Mouse (Mus musculus) spleen, adult 2 months (tissue): ENCODE measurements at regions not wholly inside any gene's neighbourhood (a gene's known extent, or its start where the extent isn't known, plus 50 kb on each side); places are given as distances from the start of the nearest gene placed in this dataset.

Source experiments
- CTCF ChIP-seq: fragments of 200-500 bp; IDR thresholded peaks from 2 replicates; pipeline ENCODE4 v1.5.1; 2011; ENCODE audit warnings: mild to moderate bottlenecking, inconsistent platforms; ENCODE audit not compliant: insufficient read depth, insufficient read length, insufficient replicate concordance; ENCODE audit errors: extremely low read depth
- POLR2A ChIP-seq: fragments of 200-500 bp; IDR thresholded peaks from 2 replicates; pipeline ENCODE4 v1.6.1; 2011; ENCODE audit warnings: low read depth, low read length, inconsistent platforms

DNA sequence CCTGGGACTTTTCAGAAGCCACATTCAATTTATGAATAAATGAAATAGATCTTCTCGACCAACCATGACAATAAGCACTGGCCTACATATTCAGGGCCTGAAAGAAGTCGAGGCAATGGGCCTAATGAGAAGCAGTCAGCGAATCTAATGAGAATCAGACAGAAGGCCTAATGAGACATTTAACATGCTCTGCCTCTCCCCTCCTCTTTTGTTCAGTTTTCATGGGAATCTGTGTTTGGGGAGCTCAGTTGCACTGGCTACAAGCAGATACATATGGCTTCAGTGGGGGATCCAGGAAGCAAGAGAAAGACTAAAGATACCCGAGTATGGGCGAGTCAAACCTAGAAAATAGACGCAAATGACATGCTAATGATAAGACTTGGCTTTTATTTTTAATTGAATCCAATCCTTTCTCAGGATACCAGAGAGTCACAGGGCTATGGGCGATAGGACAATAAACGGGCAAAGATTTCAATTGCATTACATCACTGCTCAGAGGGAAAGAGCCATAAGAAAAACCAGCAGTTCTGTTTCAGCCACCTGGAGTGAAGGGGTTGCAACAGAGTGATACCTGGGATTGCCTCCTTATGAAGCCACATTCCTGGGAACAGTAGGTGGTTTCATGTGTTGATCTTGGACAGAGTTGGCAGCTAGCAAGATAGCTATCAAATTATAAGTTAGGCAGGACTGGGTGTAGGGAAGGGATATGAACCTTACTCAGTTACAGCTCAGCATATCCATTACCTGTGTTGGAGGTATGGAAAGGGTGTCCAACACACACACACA is 751.3 kb downstream of the Inhba start:
- TF ChIP-seq POLR2A, result no peak
- TF ChIP-seq CTCF, result no peak
